ENCODE assay signal across 8 mouse cellular contexts in genomic region chr6:134034436-134034835, GRCm38 (mm10). TPM values are rescaled to one million over a fixed set of nuclear protein-coding genes. Genes with fewer than 3 reads are reported as not detected.
DNase-seq lines count a peak whose midpoint lies in the region; ATAC-seq and TF ChIP-seq lines count a peak whose summit lies in the region.

No protein-coding gene starts in this region.

- 2% methylated on average over 8 of the region's 8 CpGs for whole genome bisulfite sequencing in forebrain, embryonic 10.5 days
- WGBS in kidney, postnatal 0 days, result under 1% methylated on average over 8 of the region's 8 CpGs
- WGBS in neural tube, embryonic 11.5 days, result 3% methylated on average over 8 of the region's 8 CpGs

- H3K27me3 ChIP-seq in E14TG2a.4 (ENCODE audit: insufficient read depth, low read length), result peaks cover 15% of the 10 kb centered on the region
- H3K27me3 ChIP-seq in forebrain, embryonic 10.5 days (ENCODE audit: poor library complexity, severe bottlenecking), result no peaks in the 10 kb centered on the region
- H3K27me3 ChIP-seq in kidney, postnatal 0 days (ENCODE audit: insufficient read depth, low read length), result no peaks in the 10 kb centered on the region
- H3K27me3 ChIP-seq in neural tube, embryonic 11.5 days (ENCODE audit: control insufficient read depth, insufficient read depth, low read length), result no peaks in the 10 kb centered on the region

- H3K36me3 ChIP-seq in E14TG2a.4 (ENCODE audit: insufficient read depth, low read length), result no peaks in the 10 kb centered on the region
- peaks cover 8% of the 10 kb centered on the region for H3K36me3 ChIP-seq in forebrain, embryonic 10.5 days (replicated peaks)
- H3K36me3 ChIP-seq in kidney, postnatal 0 days (ENCODE audit: insufficient read depth, low read length), result no peaks in the 10 kb centered on the region
- H3K36me3 ChIP-seq in neural tube, embryonic 11.5 days (ENCODE audit: control insufficient read depth, insufficient read depth, low read length), result no peaks in the 10 kb centered on the region

- peak overlapping the region; percentile 79 for H3K4me2 ChIP-seq in kidney, postnatal 0 days (ENCODE audit: low read length)
- peak overlapping the region; percentile 82 for H3K4me2 ChIP-seq in neural tube, embryonic 11.5 days (ENCODE audit: low read depth)

- no peaks in the 10 kb centered on the region for H3K9me3 ChIP-seq in E14TG2a.4 (ENCODE audit: low read length)
- no peaks in the 10 kb centered on the region for H3K9me3 ChIP-seq in forebrain, embryonic 10.5 days
- H3K9me3 ChIP-seq in kidney, postnatal 0 days (replicated peaks; ENCODE audit: low read length), result no peaks in the 10 kb centered on the region
- H3K9me3 ChIP-seq in neural tube, embryonic 11.5 days (ENCODE audit: control insufficient read depth, low read length), result no peaks in the 10 kb centered on the region

- H3K9ac ChIP-seq in kidney, postnatal 0 days (ENCODE audit: low read depth, low read length), result peak overlapping the region; percentile 92
- H3K9ac ChIP-seq in neural tube, embryonic 11.5 days (ENCODE audit: low read length), result peak overlapping the region; percentile 99

- H3K27ac ChIP-seq in forebrain, embryonic 10.5 days, result peak overlapping the region; percentile 100
- H3K27ac ChIP-seq in kidney, postnatal 0 days, result peak overlapping the region; percentile 100
- H3K27ac ChIP-seq in neural tube, embryonic 11.5 days (ENCODE audit: low read depth, low read length), result peak overlapping the region; percentile 100

- ATAC-seq in frontal cortex, adult (ENCODE audit: low TSS enrichment), result 0 out of 2 replicates have a peak, but pooled peaks have one; percentile 3
- no peak for ATAC-seq in kidney, postnatal 0 days (replicated peaks; ENCODE audit: low FRiP score, low read depth)
- ATAC-seq in neural tube, embryonic 11.5 days (ENCODE audit: insufficient read depth, low FRiP score, low TSS enrichment), result no peak; the same call in 1 of the 2 replicates
- ATAC-seq in granulocyte monocyte progenitor cell, adult 5-6 weeks (replicated peaks; ENCODE audit: poor library complexity, severe bottlenecking), result no peak

- H3K4me1 ChIP-seq in E14TG2a.4 (replicated peaks; ENCODE audit: low read depth, low read length), result peaks cover 60% of the 10 kb centered on the region
- H3K4me1 ChIP-seq in forebrain, embryonic 10.5 days, result peaks cover 40% of the 10 kb centered on the region
- H3K4me1 ChIP-seq in kidney, postnatal 0 days (replicated peaks; ENCODE audit: insufficient read depth, low read length), result peaks cover 14% of the 10 kb centered on the region; the same call in 1 of the 2 replicates
- H3K4me1 ChIP-seq in neural tube, embryonic 11.5 days (ENCODE audit: control insufficient read depth, insufficient read depth, low read length), result peaks cover 26% of the 10 kb centered on the region

- peak overlapping the region; percentile 93 for H3K4me3 ChIP-seq in E14TG2a.4 (replicated peaks; ENCODE audit: low read length)
- peak overlapping the region; percentile 81 for H3K4me3 ChIP-seq in forebrain, embryonic 10.5 days
- H3K4me3 ChIP-seq in kidney, postnatal 0 days (replicated peaks; ENCODE audit: low read depth, low read length), result peak overlapping the region; percentile 79
- peak overlapping the region; percentile 75 for H3K4me3 ChIP-seq in neural tube, embryonic 11.5 days (ENCODE audit: low read depth, low read length)

- DNase-seq in frontal cortex, postnatal 14 days (ENCODE audit: low spot score in 2 of 2), result no peak
- DNase-seq in forebrain, embryonic 10.5 days (ENCODE audit: extremely low spot score, low spot score), result peak; percentile 14
- no peak for DNase-seq in kidney, postnatal 0 days (ENCODE audit: low spot score)
- no peak for DNase-seq in neural tube, embryonic 11.5 days (ENCODE audit: low spot score)
- no peak for DNase-seq in testis, postnatal 10 days (ENCODE audit: low spot score)

- TF ChIP-seq CTCF in E14TG2a.4 (conservative IDR thresholded peaks at IDR 0.05; ENCODE audit: low read length), result no peak
- TF ChIP-seq CTCF in kidney, postnatal 0 days (IDR thresholded peaks at IDR 0.05; ENCODE audit: low read depth), result no peak

RNA-seq across cellular contexts. Expression of gene Etv6, which starts 1.1 kb away (rescaled TPM):
- polyA plus RNA-seq in forebrain, embryonic 10.5 days (2016; fragmentation: Nextera tagmentation; extraction: Ambion mirVana), result 16.2 TPM in 2 replicates
- 8.9 and 9.2 TPM in 2 replicates for polyA plus RNA-seq in kidney, postnatal 0 days (2015; fragmentation: Nextera tagmentation; extraction: Ambion mirVana)
- 16.9 and 18.4 TPM in 2 replicates for polyA plus RNA-seq in neural tube, embryonic 11.5 days (2014; fragmentation: Nextera tagmentation; extraction: Ambion mirVana)
- 100 and 123 TPM in 2 replicates for total RNA-seq in granulocyte monocyte progenitor cell, adult 5-6 weeks (2014; fragmentation: Nextera tagmentation)
- total RNA-seq in granulocyte monocyte progenitor cell, adult 5-6 weeks (2017), result 75.5 and 83.9 TPM in 2 replicates
